Comparison of ENCODE assay signal across 17 mouse cellular contexts in genomic region chr2:26472312-26473090, GRCm38 (mm10). TPM values are rescaled to one million over a fixed set of nuclear protein-coding genes. Genes with fewer than 3 reads are reported as not detected.
DNase-seq lines count a peak whose midpoint lies in the region; ATAC-seq and TF ChIP-seq lines count a peak whose summit lies in the region.
"Had no signal": no experiment of that assay in that cellular context is flagged by ENCODE, and none has a peak within 500 bp of the region (broad histone marks: within the 10 kb centered on the region; RNA-seq: fewer than 3 reads in every experiment).

No protein-coding gene starts in this region.

- H3K27me3 ChIP-seq in hindbrain, embryonic 16.5 days (replicated peaks; ENCODE audit: control insufficient read depth, insufficient read depth, low read length): no peaks in the 10 kb centered on the region
- H3K27me3 ChIP-seq in hindbrain, embryonic 14.5 days (ENCODE audit: control insufficient read depth, insufficient read depth, low read length): no peaks in the 10 kb centered on the region
- H3K27me3 ChIP-seq in midbrain, embryonic 15.5 days (replicated peaks): no peaks in the 10 kb centered on the region
- H3K27me3 ChIP-seq: forebrain, embryonic 13.5 days; heart, embryonic 13.5 days; midbrain, embryonic 12.5 days; Patski had no signal

- no peak for TF ChIP-seq CTCF in bone marrow macrophage, adult 2 months (IDR thresholded peaks at IDR 0.05; ENCODE audit: low read depth, low read length)

- 73% methylated on average over 11 of the region's 11 CpGs for WGBS in hindbrain, embryonic 16.5 days
- WGBS in hindbrain, embryonic 14.5 days: 83% methylated on average over 11 of the region's 11 CpGs
- WGBS in midbrain, embryonic 15.5 days: 87% methylated on average over 11 of the region's 11 CpGs

- H3K4me3 ChIP-seq in hindbrain, embryonic 16.5 days (ENCODE audit: low read length): no peak overlapping the region
- H3K4me3 ChIP-seq in hindbrain, embryonic 14.5 days (replicated peaks; ENCODE audit: low read length): no peak overlapping the region
- no peak overlapping the region for H3K4me3 ChIP-seq in bone marrow macrophage, adult 2 months (ENCODE audit: insufficient read depth, low read length)
- H3K4me3 ChIP-seq in midbrain, embryonic 15.5 days: no peak overlapping the region
- H3K4me3 ChIP-seq: forebrain, embryonic 13.5 days; heart, embryonic 13.5 days; midbrain, embryonic 12.5 days had no signal

- peak overlapping the region; percentile 48; the same call in 1 of the 2 replicates for H3K27ac ChIP-seq in hindbrain, embryonic 16.5 days (ENCODE audit: low read depth, low read length)
- no peak overlapping the region for H3K27ac ChIP-seq in hindbrain, embryonic 14.5 days
- peak overlapping the region; percentile 88 for H3K27ac ChIP-seq in bone marrow macrophage, adult 2 months (ENCODE audit: insufficient read depth, low read depth, low read length)
- H3K27ac ChIP-seq in midbrain, embryonic 15.5 days: no peak overlapping the region
- H3K27ac ChIP-seq: forebrain, embryonic 13.5 days; heart, embryonic 13.5 days; midbrain, embryonic 12.5 days had no signal

- TF ChIP-seq POLR2A in bone marrow macrophage, adult 2 months (IDR thresholded peaks at IDR 0.05; ENCODE audit: borderline replicate concordance, low read depth, low read length): no peak

- H3K4me2 ChIP-seq in hindbrain, embryonic 16.5 days (ENCODE audit: low read length): no peak overlapping the region
- H3K4me2 ChIP-seq in hindbrain, embryonic 14.5 days (replicated peaks): no peak overlapping the region
- no peak overlapping the region for H3K4me2 ChIP-seq in midbrain, embryonic 15.5 days
- H3K4me2 ChIP-seq: forebrain, embryonic 13.5 days; heart, embryonic 13.5 days; midbrain, embryonic 12.5 days had no signal

- peaks cover 7% of the 10 kb centered on the region for H3K4me1 ChIP-seq in hindbrain, embryonic 16.5 days (ENCODE audit: control insufficient read depth, insufficient read depth, low read depth, low read length)
- H3K4me1 ChIP-seq in hindbrain, embryonic 14.5 days (replicated peaks; ENCODE audit: control insufficient read depth, insufficient read depth, low read length): peaks cover 11% of the 10 kb centered on the region; the same call in 1 of the 2 replicates
- peaks cover 51% of the 10 kb centered on the region for H3K4me1 ChIP-seq in bone marrow macrophage, adult 2 months (ENCODE audit: control insufficient read depth, insufficient read depth, low read length)
- H3K4me1 ChIP-seq in midbrain, embryonic 15.5 days: peaks cover 13% of the 10 kb centered on the region

- no peak overlapping the region for H3K9ac ChIP-seq in hindbrain, embryonic 16.5 days (ENCODE audit: low read depth, low read length)
- no peak overlapping the region for H3K9ac ChIP-seq in hindbrain, embryonic 14.5 days
- no peak overlapping the region for H3K9ac ChIP-seq in midbrain, embryonic 15.5 days
- H3K9ac ChIP-seq: forebrain, embryonic 13.5 days; heart, embryonic 13.5 days; midbrain, embryonic 12.5 days had no signal

- DNase-seq in hindbrain, embryonic 14.5 days (ENCODE audit: low spot score): no peak
- DNase-seq in 416B (ENCODE audit: low read depth): peak; percentile 71
- DNase-seq in kidney, postnatal 4 days: no peak
- DNase-seq: gastrocnemius, postnatal 14 days; lung, adult 2 months; right cerebral cortex, postnatal 14 days; thymus, postnatal 36 days had no signal

- no peak for ATAC-seq in hindbrain, embryonic 16.5 days
- no peak for ATAC-seq in hindbrain, embryonic 14.5 days (ENCODE audit: low FRiP score)
- ATAC-seq in common myeloid progenitor, adult 5-6 weeks (replicated peaks; ENCODE audit: low read depth, poor library complexity, severe bottlenecking): peak; percentile 79
- ATAC-seq in midbrain, embryonic 15.5 days (replicated peaks): no peak
- no peak for ATAC-seq in inflammation-experienced regulatory T-cells, adult 6 months
- ATAC-seq: CD4-positive, CD25-positive, alpha-beta regulatory T cell, adult 4 months; forebrain, embryonic 13.5 days; Patski had no signal

- no peaks in the 10 kb centered on the region for H3K36me3 ChIP-seq in hindbrain, embryonic 16.5 days (ENCODE audit: control insufficient read depth, insufficient read depth, low read length)
- peaks cover 60% of the 10 kb centered on the region for H3K36me3 ChIP-seq in hindbrain, embryonic 14.5 days (replicated peaks; ENCODE audit: control insufficient read depth, insufficient read depth)
- H3K36me3 ChIP-seq in midbrain, embryonic 15.5 days (replicated peaks): no peaks in the 10 kb centered on the region

- no peaks in the 10 kb centered on the region for H3K9me3 ChIP-seq in hindbrain, embryonic 16.5 days (ENCODE audit: control insufficient read depth, low read length)
- no peaks in the 10 kb centered on the region for H3K9me3 ChIP-seq in hindbrain, embryonic 14.5 days (ENCODE audit: control insufficient read depth, low read length)
- no peaks in the 10 kb centered on the region for H3K9me3 ChIP-seq in midbrain, embryonic 15.5 days
- H3K9me3 ChIP-seq: forebrain, embryonic 13.5 days; heart, embryonic 13.5 days; midbrain, embryonic 12.5 days had no signal

RNA-seq across cellular contexts. Expression of gene Sec16a, which starts 27.5 kb away (rescaled TPM):
- polyA plus RNA-seq in hindbrain, embryonic 16.5 days (2015; fragmentation: Nextera tagmentation; extraction: Ambion mirVana): 15.4 and 19.3 TPM in 2 replicates
- polyA plus RNA-seq in hindbrain, embryonic 14.5 days (2014; fragmentation: Nextera tagmentation; extraction: Ambion mirVana): 29.1 and 30.0 TPM in 2 replicates
- 26.4 and 41.7 TPM in 2 replicates for polyA plus RNA-seq in bone marrow macrophage, adult 2 months (2012; ENCODE audit: insufficient read depth, insufficient read length, missing spikeins)
- total RNA-seq in common myeloid progenitor, adult 5-6 weeks (2017): 20.1 and 44.2 TPM in 2 replicates
- polyA plus RNA-seq in midbrain, embryonic 15.5 days (2015; fragmentation: Nextera tagmentation; extraction: Ambion mirVana): 21.3 and 21.5 TPM in 2 replicates
- 10 to 100 TPM; 18.4 to 28.4 (median 24.2) TPM for polyA plus RNA-seq in inflammation-experienced regulatory T-cells, adult 6 months (2017; shearing (Covaris generic))

RNA-seq across cellular contexts. Expression of gene Notch1, which starts 44.0 kb away (rescaled TPM):
- polyA plus RNA-seq in hindbrain, embryonic 16.5 days (2015; fragmentation: Nextera tagmentation; extraction: Ambion mirVana): 13.3 and 15.1 TPM in 2 replicates
- polyA plus RNA-seq in hindbrain, embryonic 14.5 days (2014; fragmentation: Nextera tagmentation; extraction: Ambion mirVana): 23.3 and 25.6 TPM in 2 replicates
- 27.6 and 36.4 TPM in 2 replicates for polyA plus RNA-seq in bone marrow macrophage, adult 2 months (2012; ENCODE audit: insufficient read depth, insufficient read length, missing spikeins)
- 6.5 and 13.7 TPM in 2 replicates for total RNA-seq in common myeloid progenitor, adult 5-6 weeks (2017)
- 15.6 and 17.6 TPM in 2 replicates for polyA plus RNA-seq in midbrain, embryonic 15.5 days (2015; fragmentation: Nextera tagmentation; extraction: Ambion mirVana)
- polyA plus RNA-seq in inflammation-experienced regulatory T-cells, adult 6 months (2017; shearing (Covaris generic)): 10 to 100 TPM; 24.9 to 41.2 (median 27.0) TPM

Comparison
In these comparisons a context has a peak if more than half of its experiments do, and no peak if none do; other contexts are left out.
1. H3K27ac ChIP-seq: peak in hindbrain, embryonic 16.5 days (single experiment) and bone marrow macrophage, adult 2 months (single experiment); none in hindbrain, embryonic 14.5 days (single experiment) and midbrain, embryonic 15.5 days (single experiment).